Mouse (Mus musculus): Measurements from ENCODE around the gene Tollip. TPM values are rescaled to one million over a fixed set of nuclear protein-coding genes. Genes with fewer than 3 reads are reported as not detected.
"Not testable (repeated sequence)": the region's sequence is repeated elsewhere in the genome, so short reads cannot be mapped to it uniquely, and the experiment has no call there.

Tollip gene
- polyA plus RNA-seq, 1 experiment from 2014 or later = 59.8 TPM

DNA sequence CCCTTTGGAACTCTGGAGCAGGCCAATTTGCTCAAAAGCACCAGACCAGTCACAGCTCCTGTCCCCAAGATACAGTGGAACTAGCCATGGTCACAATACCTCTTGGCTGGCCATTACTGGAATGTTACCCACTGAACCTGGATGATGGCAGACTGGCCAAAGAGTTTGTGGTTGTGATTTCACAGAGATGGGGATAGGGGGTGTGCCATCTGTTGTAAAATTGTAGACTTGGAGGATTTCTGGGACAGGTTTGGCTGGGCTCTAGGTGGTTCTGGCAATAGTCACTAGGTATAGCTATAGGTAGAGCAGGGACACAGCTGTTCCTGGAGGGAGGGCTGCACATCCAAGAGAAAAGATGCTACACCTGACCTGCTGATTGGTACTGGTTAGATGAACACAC, 29.2 kb upstream of the Tollip start:
- no peaks in the 10 kb centered on the region for H3K9me3 ChIP-seq (ENCODE audit: control insufficient read depth, low read length)
- no peak for DNase-seq (ENCODE audit: low spot score)
- H3K36me3 ChIP-seq (ENCODE audit: control insufficient read depth, insufficient read depth, low read length) = peaks cover 4% of the 10 kb centered on the region; the same call in 1 of the 2 replicates
- peaks cover 4% of the 10 kb centered on the region; the same call in 1 of the 2 replicates for H3K27me3 ChIP-seq (ENCODE audit: control insufficient read depth, insufficient read depth, low read length)
- no peak overlapping the region for H3K4me3 ChIP-seq (ENCODE audit: low read depth, low read length)
- H3K9ac ChIP-seq (ENCODE audit: low read length) = no peak overlapping the region
- no peak overlapping the region for H3K27ac ChIP-seq (ENCODE audit: low read depth, low read length)
- H3K4me2 ChIP-seq (ENCODE audit: low read depth, low read length, severe bottlenecking) = no peak overlapping the region
- no peak for ATAC-seq (replicated peaks; ENCODE audit: low FRiP score)
- H3K4me1 ChIP-seq (replicated peaks; ENCODE audit: control insufficient read depth, insufficient read depth, low read length) = peaks cover 8% of the 10 kb centered on the region

DNA sequence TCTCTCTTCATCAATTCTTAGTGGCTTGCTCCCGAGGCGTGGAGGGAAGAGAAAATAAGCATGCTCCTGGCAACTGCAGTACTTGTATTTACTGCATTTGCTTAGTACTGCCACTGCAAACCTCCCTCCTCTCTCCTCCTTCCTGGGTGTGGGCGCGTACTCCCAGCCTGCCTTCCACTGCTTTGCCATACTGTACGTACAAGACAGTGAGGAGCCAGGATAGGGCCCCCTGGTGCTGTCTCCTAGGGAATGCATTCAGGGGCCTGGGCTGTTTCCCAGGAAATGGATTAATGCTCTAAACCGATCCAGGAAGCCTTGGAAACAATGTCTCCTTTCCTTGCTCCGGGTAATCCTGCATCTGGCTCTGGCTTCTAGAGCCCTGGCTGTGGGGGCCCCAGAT, 27.6 kb upstream of the Tollip start:
- no peaks in the 10 kb centered on the region for H3K9me3 ChIP-seq (ENCODE audit: control insufficient read depth, low read length)
- no peak overlapping the region for H3K4me3 ChIP-seq (ENCODE audit: low read depth, low read length)
- H3K27me3 ChIP-seq (ENCODE audit: control insufficient read depth, insufficient read depth, low read length) = peaks cover 4% of the 10 kb centered on the region; the same call in 1 of the 2 replicates
- 0 out of 2 replicates have a peak overlapping the region, but pooled peaks have one; percentile 0 for H3K9ac ChIP-seq (ENCODE audit: low read length)
- ATAC-seq (replicated peaks; ENCODE audit: low FRiP score) (no peak), DNase-seq (ENCODE audit: low spot score) (peak; percentile 61)
- peaks cover 8% of the 10 kb centered on the region for H3K4me1 ChIP-seq (replicated peaks; ENCODE audit: control insufficient read depth, insufficient read depth, low read length)
- no peak overlapping the region for H3K4me2 ChIP-seq (ENCODE audit: low read depth, low read length, severe bottlenecking)
- no peak overlapping the region; the same call in 1 of the 2 replicates for H3K27ac ChIP-seq (ENCODE audit: low read depth, low read length)
- no peaks in the 10 kb centered on the region for H3K36me3 ChIP-seq (ENCODE audit: control insufficient read depth, insufficient read depth, low read length)
- 24% methylated on average over 7 of the region's 7 CpGs for WGBS

DNA sequence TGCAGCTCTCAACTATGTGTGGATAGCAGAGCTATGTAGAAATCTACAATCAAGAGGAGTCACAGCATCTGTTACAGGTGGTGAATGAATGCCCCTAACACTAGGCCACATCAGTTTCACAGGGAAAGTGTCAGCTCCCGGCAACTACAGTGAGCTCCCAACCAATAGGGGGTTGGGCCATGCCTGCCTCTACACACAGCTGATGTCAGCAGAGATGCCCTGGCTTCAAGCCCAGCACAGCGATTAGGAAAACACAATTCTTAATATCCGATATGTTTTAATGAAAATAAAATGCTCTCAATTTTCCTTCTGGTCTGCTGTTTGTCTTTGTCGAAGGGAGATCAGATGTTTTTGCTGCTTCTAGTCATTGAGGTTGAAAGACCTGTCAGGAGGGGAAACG, 25.1 kb upstream of the Tollip start:
- Histone ChIP-seq H3K27me3 (ENCODE audit: control insufficient read depth, insufficient read depth, low read length) (no peaks in the 10 kb centered on the region), H3K27ac (ENCODE audit: low read depth, low read length) (no peak overlapping the region), H3K4me2 (ENCODE audit: low read depth, low read length, severe bottlenecking) (no peak overlapping the region), H3K9ac (ENCODE audit: low read length) (no peak overlapping the region), H3K4me3 (ENCODE audit: low read depth, low read length) (no peak overlapping the region), H3K36me3 (ENCODE audit: control insufficient read depth, insufficient read depth, low read length) (no peaks in the 10 kb centered on the region), H3K4me1 (replicated peaks; ENCODE audit: control insufficient read depth, insufficient read depth, low read length) (peaks cover 5% of the 10 kb centered on the region; the same call in 1 of the 2 replicates), H3K9me3 (ENCODE audit: control insufficient read depth, low read length) (no peaks in the 10 kb centered on the region)
- no peak for DNase-seq (ENCODE audit: low spot score)
- no peak for ATAC-seq (replicated peaks; ENCODE audit: low FRiP score)
- 86% methylated on average over 5 of the region's 5 CpGs for WGBS

DNA sequence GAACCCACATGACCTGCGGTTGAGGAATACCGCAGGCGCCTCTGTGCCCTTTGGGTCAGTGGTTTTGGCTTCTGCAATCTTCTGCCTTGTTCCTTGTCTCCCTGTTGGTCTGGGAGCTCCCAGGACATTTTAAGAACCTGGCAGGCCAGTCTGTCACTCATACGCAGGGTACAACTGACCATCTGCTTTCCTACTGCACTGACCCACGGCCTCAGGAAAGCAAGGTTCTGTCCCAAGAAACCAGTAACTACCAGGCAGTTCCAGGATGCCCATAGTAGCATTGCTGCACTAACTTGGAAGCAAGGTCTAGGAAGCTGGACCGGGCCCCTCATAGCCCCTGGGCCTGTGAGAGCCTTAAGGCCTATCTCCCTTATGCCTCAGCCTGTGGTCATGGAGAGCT, 16.6 kb upstream of the Tollip start:
- DNase-seq (ENCODE audit: low spot score) (no peak), ATAC-seq (replicated peaks; ENCODE audit: low FRiP score) (no peak)
- Histone ChIP-seq H3K36me3 (ENCODE audit: control insufficient read depth, insufficient read depth, low read length) (no peaks in the 10 kb centered on the region), H3K9me3 (ENCODE audit: control insufficient read depth, low read length) (no peaks in the 10 kb centered on the region), H3K4me3 (ENCODE audit: low read depth, low read length) (no peak overlapping the region), H3K4me2 (ENCODE audit: low read depth, low read length, severe bottlenecking) (no peak overlapping the region), H3K27me3 (ENCODE audit: control insufficient read depth, insufficient read depth, low read length) (no peaks in the 10 kb centered on the region), H3K4me1 (replicated peaks; ENCODE audit: control insufficient read depth, insufficient read depth, low read length) (no peaks in the 10 kb centered on the region), H3K9ac (ENCODE audit: low read length) (no peak overlapping the region), H3K27ac (ENCODE audit: low read depth, low read length) (peak overlapping the region; percentile 62)
- WGBS = 91% methylated on average over 6 of the region's 6 CpGs

DNA sequence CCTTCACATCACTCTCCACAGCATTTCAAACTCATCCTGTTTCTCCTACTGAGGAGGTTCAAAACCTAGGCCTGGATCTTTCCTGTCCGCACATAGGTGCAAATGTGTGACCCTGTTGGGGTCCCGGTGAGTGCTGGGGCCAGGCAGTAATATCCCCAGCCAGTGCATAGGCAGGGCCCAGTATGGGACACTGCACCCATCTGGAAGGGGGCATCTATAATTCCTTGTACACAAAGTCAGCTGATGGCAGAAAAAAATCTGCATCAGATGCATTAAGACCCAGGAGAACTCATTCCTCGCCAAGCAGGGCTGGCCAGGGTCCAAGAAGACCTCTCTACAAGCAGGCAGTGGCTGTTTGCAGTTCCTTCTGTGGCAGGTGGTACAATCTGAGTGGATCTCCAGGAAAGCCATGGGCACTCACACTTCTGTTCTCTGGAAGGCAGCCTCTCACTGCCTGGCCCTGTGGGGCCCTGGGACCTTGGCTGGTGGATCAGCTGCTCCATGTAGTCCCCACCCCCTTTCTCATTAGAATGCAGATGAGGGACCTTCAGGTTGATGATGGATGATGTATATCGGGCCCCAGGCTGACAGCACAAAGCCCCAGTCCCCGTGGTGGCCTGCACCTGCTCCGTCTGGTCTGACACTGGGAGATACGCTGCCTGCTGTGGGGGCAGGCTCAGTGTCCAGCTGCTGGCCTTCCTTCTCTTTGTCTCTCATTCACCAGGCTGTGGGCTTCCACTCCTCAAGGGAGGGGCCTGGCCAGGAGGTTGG, 16.0 kb upstream of the Tollip start:
- no peak overlapping the region for H3K4me2 ChIP-seq (ENCODE audit: low read depth, low read length, severe bottlenecking)
- H3K9me3 ChIP-seq (ENCODE audit: control insufficient read depth, low read length) = no peaks in the 10 kb centered on the region
- no peaks in the 10 kb centered on the region for H3K27me3 ChIP-seq (ENCODE audit: control insufficient read depth, insufficient read depth, low read length)
- H3K4me1 ChIP-seq (replicated peaks; ENCODE audit: control insufficient read depth, insufficient read depth, low read length) = no peaks in the 10 kb centered on the region
- no peak for DNase-seq (ENCODE audit: low spot score)
- no peak overlapping the region for H3K9ac ChIP-seq (ENCODE audit: low read length)
- 65% methylated on average over 7 of the region's 7 CpGs for WGBS
- no peak overlapping the region for H3K4me3 ChIP-seq (ENCODE audit: low read depth, low read length)
- H3K36me3 ChIP-seq (ENCODE audit: control insufficient read depth, insufficient read depth, low read length) = no peaks in the 10 kb centered on the region
- peak overlapping the region; percentile 62 for H3K27ac ChIP-seq (ENCODE audit: low read depth, low read length)
- ATAC-seq (replicated peaks; ENCODE audit: low FRiP score) = peak; percentile 78

DNA sequence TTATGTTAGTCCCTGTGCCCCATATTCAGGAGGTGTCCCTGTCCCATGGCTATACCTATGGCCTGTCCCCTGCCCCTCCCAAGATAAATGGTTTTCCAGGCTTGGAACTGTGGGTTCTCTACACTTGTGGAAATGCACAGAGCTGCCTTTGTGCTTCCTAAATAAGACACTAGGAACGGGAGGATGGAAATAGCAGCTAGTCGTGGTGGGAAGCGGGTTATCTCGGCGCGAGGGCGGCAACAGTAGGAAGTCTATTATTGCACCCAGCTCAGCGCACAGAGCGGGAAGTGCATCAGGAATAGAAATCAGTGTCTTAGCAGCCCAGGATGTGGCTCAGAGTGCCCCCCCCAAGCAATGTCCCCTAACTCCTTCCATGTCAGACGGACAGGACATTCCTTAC, 10.3 kb upstream of the Tollip start:
- no peaks in the 10 kb centered on the region for H3K9me3 ChIP-seq (ENCODE audit: control insufficient read depth, low read length)
- H3K27ac ChIP-seq (ENCODE audit: low read depth, low read length) = no peak overlapping the region
- H3K4me2 ChIP-seq (ENCODE audit: low read depth, low read length, severe bottlenecking) = no peak overlapping the region
- no peak for ATAC-seq (replicated peaks; ENCODE audit: low FRiP score)
- no peak for DNase-seq (ENCODE audit: low spot score)
- H3K4me3 ChIP-seq (ENCODE audit: low read depth, low read length) = no peak overlapping the region
- no peaks in the 10 kb centered on the region for H3K27me3 ChIP-seq (ENCODE audit: control insufficient read depth, insufficient read depth, low read length)
- no peak overlapping the region for H3K9ac ChIP-seq (ENCODE audit: low read length)
- WGBS = 77% methylated on average over 10 of the region's 10 CpGs
- H3K36me3 ChIP-seq (ENCODE audit: control insufficient read depth, insufficient read depth, low read length) = no peaks in the 10 kb centered on the region
- H3K4me1 ChIP-seq (replicated peaks; ENCODE audit: control insufficient read depth, insufficient read depth, low read length) = no peaks in the 10 kb centered on the region

DNA sequence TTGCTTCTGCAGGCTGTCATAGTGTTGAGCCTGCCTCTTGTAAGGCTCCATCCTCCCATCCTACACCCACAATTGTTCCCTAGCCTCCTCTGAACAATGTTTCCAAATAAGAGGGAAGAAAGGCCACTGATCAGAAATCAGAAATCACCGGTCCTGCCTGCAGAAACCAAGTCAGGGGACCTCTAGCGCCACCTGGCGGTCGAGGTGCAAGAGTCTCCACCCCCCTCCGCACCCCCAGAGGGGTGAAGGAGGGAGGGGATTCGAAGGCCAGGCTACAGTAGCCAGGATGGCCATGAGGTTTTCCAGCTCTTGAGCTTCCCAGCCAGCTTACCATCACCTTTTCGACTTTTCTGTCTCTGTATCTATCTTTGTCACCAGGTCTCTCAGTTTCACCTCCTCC, 6.6 kb upstream of the Tollip start:
- H3K4me1 ChIP-seq (replicated peaks; ENCODE audit: control insufficient read depth, insufficient read depth, low read length) = no peaks in the 10 kb centered on the region
- 8% methylated on average over 7 of the region's 7 CpGs for WGBS
- no peak overlapping the region for H3K9ac ChIP-seq (ENCODE audit: low read length)
- no peaks in the 10 kb centered on the region for H3K36me3 ChIP-seq (ENCODE audit: control insufficient read depth, insufficient read depth, low read length)
- H3K27ac ChIP-seq (ENCODE audit: low read depth, low read length) = no peak overlapping the region
- H3K9me3 ChIP-seq (ENCODE audit: control insufficient read depth, low read length) = no peaks in the 10 kb centered on the region
- DNase-seq (ENCODE audit: low spot score) (peak; percentile 93), ATAC-seq (replicated peaks; ENCODE audit: low FRiP score) (peak; percentile 44; the same call in 1 of the 2 replicates)
- H3K27me3 ChIP-seq (ENCODE audit: control insufficient read depth, insufficient read depth, low read length) = no peaks in the 10 kb centered on the region
- H3K4me3 ChIP-seq (ENCODE audit: low read depth, low read length) = no peak overlapping the region
- no peak overlapping the region for H3K4me2 ChIP-seq (ENCODE audit: low read depth, low read length, severe bottlenecking)

DNA sequence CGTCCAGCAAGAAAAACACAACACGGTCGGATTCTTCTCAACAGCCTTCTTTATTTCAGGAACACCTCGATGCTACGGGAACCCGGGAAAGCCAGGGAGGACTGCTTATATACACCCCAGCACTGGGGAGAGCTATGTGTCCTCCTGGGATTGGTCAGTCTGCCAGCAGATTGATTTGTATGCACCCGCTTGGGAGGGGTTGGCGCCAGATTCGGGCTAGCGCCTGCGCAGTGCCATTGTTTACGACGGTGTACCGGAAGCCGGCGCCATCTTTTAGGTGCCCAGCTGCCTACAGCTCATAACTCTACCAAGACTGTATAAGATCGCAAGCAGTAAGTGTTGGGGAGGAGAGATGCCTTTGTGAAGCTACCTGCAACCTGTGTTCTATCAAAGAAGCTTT, 5.8 kb upstream of the Tollip start:
- not testable (repeated sequence) for ATAC-seq (replicated peaks; ENCODE audit: low FRiP score); H3K9ac ChIP-seq (ENCODE audit: low read length)

DNA sequence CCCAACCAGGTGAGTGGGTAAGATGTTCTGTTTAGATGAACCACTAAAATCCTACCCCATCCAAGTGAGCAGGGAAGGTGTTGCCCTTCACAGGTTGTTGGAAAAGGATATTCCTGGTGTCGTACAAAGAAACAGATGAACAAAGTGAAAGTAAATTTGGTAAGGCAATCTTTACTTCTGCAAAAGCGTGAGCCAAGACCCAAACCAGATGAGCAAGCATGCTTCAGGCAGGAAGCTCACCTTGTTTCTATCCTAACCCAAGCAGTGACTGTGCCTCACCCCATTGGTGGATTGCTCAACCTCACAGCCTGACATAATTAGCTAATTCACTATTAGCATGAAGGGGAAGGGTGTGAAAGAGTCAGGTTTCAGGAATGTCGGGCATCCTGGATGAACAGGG, 7.0 kb downstream of the Tollip start:
- Histone ChIP-seq H3K9me3 (ENCODE audit: control insufficient read depth, low read length) (no peaks in the 10 kb centered on the region), H3K9ac (ENCODE audit: low read length) (no peak overlapping the region), H3K4me3 (ENCODE audit: low read depth, low read length) (no peak overlapping the region), H3K27me3 (ENCODE audit: control insufficient read depth, insufficient read depth, low read length) (no peaks in the 10 kb centered on the region; the same call in 1 of the 2 replicates), H3K27ac (ENCODE audit: low read depth, low read length) (no peak overlapping the region), H3K4me2 (ENCODE audit: low read depth, low read length, severe bottlenecking) (no peak overlapping the region), H3K4me1 (replicated peaks; ENCODE audit: control insufficient read depth, insufficient read depth, low read length) (no peaks in the 10 kb centered on the region), H3K36me3 (ENCODE audit: control insufficient read depth, insufficient read depth, low read length) (no peaks in the 10 kb centered on the region)
- no peak for ATAC-seq (replicated peaks; ENCODE audit: low FRiP score)
- 64% methylated on average over 3 of the region's 3 CpGs for WGBS
- peak; percentile 24 for DNase-seq (ENCODE audit: low spot score)

More for the DNA sequence above, 5.8 kb upstream of the Tollip start:
- H3K36me3 ChIP-seq (ENCODE audit: control insufficient read depth, insufficient read depth, low read length); H3K27me3 ChIP-seq (ENCODE audit: control insufficient read depth, insufficient read depth, low read length); H3K27ac ChIP-seq (ENCODE audit: low read depth, low read length); DNase-seq (ENCODE audit: low spot score); H3K4me3 ChIP-seq (ENCODE audit: low read depth, low read length); H3K4me2 ChIP-seq (ENCODE audit: low read depth, low read length, severe bottlenecking); H3K4me1 ChIP-seq (replicated peaks; ENCODE audit: control insufficient read depth, insufficient read depth, low read length); H3K9me3 ChIP-seq (ENCODE audit: control insufficient read depth, low read length): not testable (repeated sequence)
- 95% methylated on average over 17 of the region's 17 CpGs for WGBS
